Mouse (Mus musculus) regulatory T cell (primary cell): ENCODE measurements around the gene Gm6096.
"Not testable (repeated sequence)": the region's sequence is repeated elsewhere in the genome, so short reads cannot be mapped to it uniquely, and the experiment has no call there.

Experiments used
- in situ Hi-C: fragments of 300-600 bp; cut with MboI, MseI; formaldehyde crosslinking; loops from one replicate; pipeline ENCODE4 v1.15.1; 2025; ENCODE audit warnings: high pct_unique_total_duplicates

Gm6096 gene

DNA sequence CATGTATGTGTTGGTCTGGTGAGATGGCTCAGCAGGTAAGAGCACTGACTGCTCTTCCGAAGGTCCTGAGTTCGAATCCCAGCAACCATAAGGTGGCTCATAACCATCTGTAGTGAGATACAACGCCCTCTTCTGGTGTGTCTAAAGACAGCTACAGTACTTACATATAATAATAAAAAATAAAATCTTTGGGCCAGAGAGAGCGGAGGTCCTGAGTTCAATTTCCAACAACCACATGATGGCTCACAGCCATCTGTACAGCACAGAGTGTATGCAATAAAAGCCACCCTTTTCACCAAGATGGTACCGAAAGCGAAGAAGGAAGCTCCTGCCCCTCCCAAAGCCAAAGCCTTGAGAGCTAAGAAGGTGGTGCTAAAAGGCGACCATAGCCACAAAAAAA lies at the start of gene Gm6096:
Gm6096 (plus strand) TSS at position 301 of the 400 bp plus-strand sequence.
- in situ Hi-C loops = loop anchor here (5.0 to 25.0 kb wide), 2 partner anchors 412 to 727 kb away; partner anchors contain the start of gene Kctd15

GRCm38 (mm10) chr7:34202147-34202546 lies 48.7 kb upstream of the Gm6096 start:
- in situ Hi-C loops = not testable (repeated sequence)

GRCm38 (mm10) chr7:34206331-34206730 lies 44.5 kb upstream of the Gm6096 start:
- in situ Hi-C loops = no loop called here

- in situ Hi-C loops = no loop called here
Measured at GRCm38 (mm10) chr7:34208027-34208745, 42.7 kb upstream of the Gm6096 start.

DNA sequence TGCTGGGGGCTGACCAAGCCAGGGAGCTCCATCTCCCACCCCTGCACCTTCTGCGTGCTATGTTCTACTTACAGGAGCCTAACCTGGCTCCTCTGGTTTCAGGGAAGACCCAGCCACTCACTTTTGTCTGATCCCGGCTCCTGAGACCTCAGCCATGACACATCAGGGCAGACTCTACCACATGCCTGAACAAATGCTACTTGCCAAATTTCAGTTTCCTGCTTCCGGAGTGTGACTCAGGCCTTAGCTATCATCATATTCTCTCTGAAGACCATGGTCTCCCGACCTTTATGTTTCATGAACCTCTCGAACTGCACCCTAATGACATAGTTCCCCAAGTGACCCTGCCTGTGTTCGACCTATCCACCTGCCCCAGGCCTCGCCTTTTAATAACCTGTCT lies 37.6 kb upstream of the Gm6096 start:
- in situ Hi-C loops = no loop called here

- in situ Hi-C loops = no loop called here
Measured at GRCm38 (mm10) chr7:34214644-34215043, 36.2 kb upstream of the Gm6096 start.

DNA sequence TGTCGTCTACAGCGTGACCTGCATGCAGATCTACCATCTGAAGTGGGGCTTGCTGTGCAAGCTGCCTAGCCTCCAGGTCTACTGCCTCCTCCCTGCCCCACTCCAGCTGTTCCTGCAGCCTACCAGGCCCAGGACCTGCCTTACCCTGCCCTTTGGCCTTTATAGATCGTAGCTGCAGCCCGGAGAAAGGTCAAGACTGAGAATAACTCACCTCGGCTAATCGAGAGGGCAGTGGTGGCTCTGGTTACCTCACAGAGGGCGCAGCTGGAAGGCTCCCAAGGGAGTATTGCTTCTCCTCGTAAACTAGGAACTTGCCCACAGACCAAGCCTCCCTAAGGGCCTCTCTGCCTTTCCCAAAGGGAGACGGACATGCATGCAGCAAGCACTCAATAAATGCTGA lies 35.4 kb upstream of the Gm6096 start:
- in situ Hi-C loops = no loop called here

DNA sequence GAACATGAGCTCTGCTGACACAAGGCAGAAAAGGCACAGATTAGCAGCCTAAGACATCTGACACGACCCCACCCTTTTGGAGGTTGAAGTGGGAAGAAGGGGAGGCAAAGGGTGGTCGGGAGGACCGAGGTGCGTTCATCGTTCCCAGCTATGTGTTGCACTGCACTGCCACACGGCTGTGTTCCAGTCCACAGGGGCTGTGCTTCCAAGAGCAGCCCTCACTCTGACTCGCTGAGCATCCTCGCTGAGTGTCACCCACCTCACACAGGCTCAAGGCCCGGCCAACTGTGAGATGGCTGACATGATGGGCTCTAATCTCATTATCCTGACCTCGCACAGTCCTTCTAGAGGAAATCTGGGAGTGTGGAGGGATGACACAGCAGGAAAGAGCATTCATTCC lies 34.4 kb upstream of the Gm6096 start:
- in situ Hi-C loops = no loop called here

DNA sequence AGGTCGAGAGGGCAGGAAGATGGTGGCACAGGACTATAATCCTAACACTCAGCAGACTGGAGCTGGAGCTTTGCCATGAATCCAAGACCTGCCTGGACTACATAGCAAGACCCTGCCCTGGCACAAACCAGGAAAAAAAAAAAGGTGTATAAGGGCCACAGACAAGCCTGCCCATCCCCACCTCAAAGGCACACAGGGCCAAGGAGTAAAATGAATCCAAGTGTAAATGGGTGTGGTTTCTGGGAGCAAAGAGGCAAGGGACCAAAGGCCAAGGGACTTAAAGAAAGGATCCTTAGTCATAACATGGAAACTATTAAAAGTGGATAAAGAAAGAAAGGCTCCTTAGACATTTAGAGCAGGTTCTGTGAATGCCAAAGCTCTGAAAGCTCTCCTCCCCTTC lies 32.3 kb upstream of the Gm6096 start:
- in situ Hi-C loops = no loop called here

- in situ Hi-C loops = no loop called here
Measured at GRCm38 (mm10) chr7:34221594-34222250, 29.1 kb upstream of the Gm6096 start.

DNA sequence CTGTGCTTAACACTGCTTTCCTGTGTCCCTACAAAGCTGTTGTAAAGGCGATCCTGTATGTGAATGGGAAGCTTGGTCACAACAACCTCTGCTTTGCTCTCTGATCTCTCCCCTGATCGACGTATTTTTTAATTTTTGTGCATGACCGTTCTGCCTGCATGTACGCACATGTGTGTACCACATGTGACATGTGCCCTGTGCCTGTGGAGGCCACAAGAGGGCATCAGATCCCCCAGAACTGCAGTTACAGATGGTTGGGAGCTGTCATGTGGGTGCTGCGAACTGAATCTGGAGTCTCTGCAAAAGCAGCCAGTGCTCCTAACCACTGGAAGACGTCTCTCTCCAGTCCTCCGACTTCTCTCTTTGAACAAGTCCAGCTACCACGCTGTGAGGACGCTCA lies 28.5 kb upstream of the Gm6096 start:
- in situ Hi-C loops = no loop called here

DNA sequence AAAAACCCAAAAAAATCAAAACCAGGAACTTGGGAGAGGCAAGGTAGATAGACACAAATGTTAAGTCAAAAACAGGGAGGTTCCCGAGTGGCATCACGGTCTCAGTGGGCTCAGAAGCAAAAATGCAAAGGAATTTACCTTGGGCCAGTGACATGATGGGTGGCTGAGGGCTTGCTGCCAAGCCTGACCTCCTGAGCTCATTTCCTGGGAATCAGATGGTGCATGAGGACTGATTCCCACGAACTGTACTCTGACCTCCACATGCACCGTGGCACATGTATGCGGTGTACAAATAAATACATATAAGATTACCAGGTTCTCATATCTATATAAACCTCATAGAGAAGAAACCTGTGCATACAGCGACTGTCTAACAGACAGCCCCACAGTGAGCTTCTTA lies 26.5 kb upstream of the Gm6096 start:
- in situ Hi-C loops = no loop called here

DNA sequence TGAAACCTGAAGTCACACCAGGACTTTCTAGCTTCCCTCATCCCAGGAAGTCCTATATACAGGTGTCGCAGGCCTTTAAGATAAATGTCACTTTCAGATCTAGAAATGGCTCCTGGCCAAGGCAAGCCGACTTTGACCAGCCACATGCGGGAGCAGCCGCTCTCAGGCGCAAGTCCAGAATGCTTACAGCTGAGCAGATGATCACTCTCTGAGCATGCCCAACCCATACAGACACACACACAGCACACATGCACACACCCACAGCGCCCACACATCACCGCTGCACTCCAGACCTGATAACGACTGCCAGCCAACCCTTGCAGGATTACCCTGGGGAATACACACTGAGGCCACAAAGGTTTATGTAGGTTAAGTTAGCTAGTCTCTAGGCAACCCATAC lies 24.8 kb upstream of the Gm6096 start:
- in situ Hi-C loops = no loop called here

DNA sequence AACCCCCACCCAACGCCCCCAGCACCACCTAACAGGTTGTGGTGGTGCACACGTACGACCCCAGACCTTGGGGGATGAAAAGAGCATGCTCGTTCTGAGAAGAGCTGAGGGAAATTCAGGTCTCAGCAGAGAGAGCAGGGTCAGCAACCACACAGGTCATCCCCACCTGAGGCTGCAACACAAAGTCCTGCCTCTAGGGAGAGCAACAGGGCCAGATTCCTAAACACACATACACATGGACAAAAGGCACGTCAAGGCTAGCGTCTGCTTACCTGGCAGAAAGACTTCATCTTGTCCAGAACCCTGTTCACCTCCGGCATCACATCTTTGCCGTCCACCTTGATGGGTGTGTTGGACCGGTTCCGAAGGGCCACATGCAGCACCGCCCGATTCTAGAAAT lies 24.0 kb upstream of the Gm6096 start:
- in situ Hi-C loops = no loop called here

- in situ Hi-C loops = no loop called here
Measured at GRCm38 (mm10) chr7:34228641-34229040, 22.2 kb upstream of the Gm6096 start.

DNA sequence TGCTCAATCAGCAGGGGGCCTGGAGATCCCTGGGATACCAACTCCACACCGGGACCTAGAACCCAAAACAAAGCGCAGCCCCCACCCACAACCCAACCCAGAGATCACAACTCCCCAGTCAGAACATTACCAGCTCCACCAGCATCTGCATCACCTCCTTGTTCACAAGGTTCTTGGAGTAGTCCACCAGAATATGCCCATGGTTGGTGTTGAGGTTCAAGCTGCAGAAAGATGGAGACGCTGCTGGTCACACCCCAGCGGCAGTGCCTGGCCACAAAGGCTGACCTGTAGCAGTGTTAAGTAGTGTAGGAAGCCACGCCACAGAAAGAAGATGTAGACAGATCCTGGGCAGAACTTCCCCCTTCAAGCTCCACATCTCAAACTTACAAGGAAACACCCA lies 21.7 kb upstream of the Gm6096 start:
- in situ Hi-C loops = no loop called here

DNA sequence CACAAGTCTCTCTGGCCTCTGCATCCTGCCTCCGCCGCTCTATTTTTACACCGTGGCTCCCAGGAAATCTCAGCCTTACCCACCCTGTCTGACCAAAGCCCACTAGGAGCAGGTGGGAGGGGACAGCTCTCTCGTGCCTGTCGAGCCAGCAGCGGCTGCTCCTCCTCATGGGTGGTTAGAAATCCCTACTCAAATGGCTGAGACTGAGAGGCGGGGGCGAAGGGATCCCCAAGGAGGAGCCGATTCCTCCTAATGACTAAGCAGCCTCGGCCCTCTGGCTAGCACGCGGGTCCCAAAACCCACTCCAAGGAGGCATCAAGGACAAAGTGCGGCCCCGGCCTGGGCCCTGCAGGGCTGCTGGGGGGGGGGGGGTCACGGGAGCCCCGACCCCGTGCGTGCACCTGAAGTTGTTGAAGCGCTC lies 21.1 kb upstream of the Gm6096 start:
- in situ Hi-C loops = no loop called here

DNA sequence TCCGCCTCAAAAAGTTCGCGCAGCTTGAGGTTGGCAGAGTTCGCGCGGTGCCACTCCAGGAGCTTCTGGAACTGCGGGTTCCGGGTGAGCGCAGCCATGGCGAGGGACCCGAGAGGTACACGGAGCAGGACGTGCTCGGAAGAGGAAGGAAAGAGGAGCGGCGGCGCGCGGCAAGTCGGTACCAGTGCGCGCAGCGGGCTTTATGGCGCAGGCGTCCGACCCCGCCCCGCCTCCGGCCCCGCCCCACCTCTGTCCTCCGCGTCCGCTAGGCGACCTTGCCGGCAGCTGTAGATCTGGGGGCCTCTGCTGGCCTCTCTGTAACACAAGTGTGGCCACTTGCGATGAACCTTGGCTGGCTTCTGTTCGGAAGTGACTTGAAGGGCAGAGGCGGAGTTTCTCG lies 20.7 kb upstream of the Gm6096 start, which contains the start of gene Gpi1:
Gpi1 (minus strand) TSS at position 221 of the 400 bp plus-strand sequence.
- in situ Hi-C loops = no loop called here

- in situ Hi-C loops = no loop called here
Measured at GRCm38 (mm10) chr7:34232785-34233725, 17.8 kb upstream of the Gm6096 start.

- in situ Hi-C loops = no loop called here
Measured at GRCm38 (mm10) chr7:34233909-34234609, 16.8 kb upstream of the Gm6096 start.
